Mouse (Mus musculus): ENCODE data around the gene Lgr5.
A peak's percentile ranks its signal among the peaks of the same experiment; 100 is the strongest.

DNA sequence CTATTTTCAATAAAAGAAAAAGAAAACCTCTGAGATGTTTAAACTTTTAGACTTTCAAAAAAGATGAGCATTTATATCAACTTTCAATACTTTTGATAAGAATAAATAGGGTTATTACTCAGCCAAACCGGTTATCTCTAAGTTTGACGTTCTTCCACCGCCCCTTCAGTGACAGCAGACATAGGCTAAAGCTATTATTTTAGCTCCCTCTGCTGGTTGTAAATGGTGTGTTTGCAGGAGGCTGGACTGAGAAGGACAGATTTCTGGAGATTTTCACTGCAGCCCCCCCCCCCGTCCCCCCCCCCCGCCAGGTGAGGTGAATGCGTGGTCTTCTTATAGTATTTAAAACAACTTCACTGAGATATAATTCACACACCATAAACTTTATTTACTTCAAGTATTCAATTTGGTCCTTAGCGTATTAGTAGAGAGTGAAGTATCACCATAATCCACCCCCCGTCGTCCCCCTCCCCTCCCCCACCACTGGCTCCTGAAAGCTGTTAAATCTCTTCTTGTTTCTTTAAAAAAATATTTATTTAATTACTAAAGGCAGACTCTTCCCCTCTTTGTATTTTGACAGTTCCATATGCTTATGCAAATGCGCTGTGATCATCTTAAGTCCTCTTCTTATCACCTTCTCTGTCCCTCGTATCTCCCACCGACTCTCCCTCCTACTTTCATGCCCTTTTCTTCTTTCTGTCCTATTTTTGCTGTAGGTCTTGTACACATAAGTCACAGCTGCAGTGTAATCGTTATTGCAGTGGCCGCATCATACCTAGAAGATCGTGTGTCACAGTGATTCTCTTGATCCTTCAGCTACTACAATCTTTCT lies 30.1 kb upstream of the Lgr5 start:
- TF ChIP-seq CTCF (IDR thresholded peaks at IDR 0.05; ENCODE audit: control insufficient read depth, insufficient read depth, insufficient read length) (peak; percentile 27), USF1 (IDR thresholded peaks at IDR 0.05; ENCODE audit: low read depth) (no peak)

Measured in C2C12 (cell line).